11 mouse cellular contexts compared by ENCODE assay signal in the genomic region with DNA sequence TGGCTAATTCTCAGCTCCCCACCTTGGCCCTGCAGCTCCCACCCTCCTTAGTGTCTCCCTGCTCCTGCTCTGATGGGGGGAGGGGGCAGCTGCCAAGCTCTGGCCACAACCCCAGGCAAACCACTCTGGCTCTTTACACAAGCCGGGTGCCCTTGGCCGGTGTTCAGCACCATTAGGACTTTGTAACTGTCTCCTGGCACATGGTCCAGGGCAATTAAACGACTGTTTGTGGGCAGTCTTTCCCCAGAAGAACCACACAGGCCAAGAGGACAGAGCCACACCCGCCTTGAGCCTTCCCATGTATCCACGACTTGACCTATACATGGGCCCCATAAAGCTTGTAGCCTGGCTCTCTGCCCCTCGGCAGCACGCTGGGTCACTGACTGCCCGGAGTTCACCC. TPM values are rescaled to one million over a fixed set of nuclear protein-coding genes. Genes with fewer than 3 reads are reported as not detected.
A peak's percentile ranks its signal among the peaks of the same experiment; 100 is the strongest.
DNase-seq lines count a peak whose midpoint lies in the region; ATAC-seq and TF ChIP-seq lines count a peak whose summit lies in the region.
"Had no signal": no experiment of that assay in that cellular context is flagged by ENCODE, and none has a peak within 500 bp of the region (broad histone marks: within the 10 kb centered on the region; RNA-seq: fewer than 3 reads in every experiment).

No protein-coding gene starts in this region.

- no peaks in the 10 kb centered on the region for H3K27me3 ChIP-seq in heart, embryonic 14.5 days (ENCODE audit: control insufficient read depth, insufficient read depth, low read length)

- no peak for TF ChIP-seq CTCF in gastrocnemius, adult 2 months (IDR thresholded peaks at IDR 0.05)

- no peaks in the 10 kb centered on the region for H3K9me3 ChIP-seq in heart, embryonic 14.5 days (ENCODE audit: control insufficient read depth, low read length)

- peaks cover 46% of the 10 kb centered on the region for H3K36me3 ChIP-seq in heart, embryonic 14.5 days (ENCODE audit: control insufficient read depth, insufficient read depth, low read length)

- H3K27ac ChIP-seq in gastrocnemius, adult 2 months: peak overlapping the region; percentile 60
- peak overlapping the region; percentile 15 to 72 for H3K27ac ChIP-seq in heart, embryonic 14.5 days (replicated peaks in 1 of 2; ENCODE audit: control insufficient read depth in 1 of 2, insufficient read depth in 1 of 2, low read depth in 2 of 2, low read length in 2 of 2)
- H3K27ac ChIP-seq: liver, embryonic 14.5 days had no signal

- peaks cover 32 to 43% of the 10 kb centered on the region in 2 experiments for H3K4me1 ChIP-seq in heart, embryonic 14.5 days (ENCODE audit: control insufficient read depth in 2 of 2, insufficient read depth in 2 of 2, low read length in 2 of 2)

- WGBS in heart, embryonic 14.5 days: 42% methylated on average over 8 of the region's 8 CpGs

- H3K4me3 ChIP-seq in gastrocnemius, adult 2 months: no peak overlapping the region
- H3K4me3 ChIP-seq in heart, embryonic 14.5 days (ENCODE audit: control insufficient read depth in 1 of 2, insufficient read depth in 1 of 2, low read depth in 1 of 2, low read length in 2 of 2): no peak overlapping the region

- peak; percentile 85 for DNase-seq in gastrocnemius, adult 2 months
- DNase-seq in gastrocnemius, postnatal 4 days (ENCODE audit: low spot score in 2 of 2): no peak
- DNase-seq in ovary, adult 18-20 months (ENCODE audit: low spot score): peak; percentile 53
- no peak for DNase-seq in ovary, postnatal 10 days (ENCODE audit: low spot score)
- peak; percentile 24 for DNase-seq in naive thymus-derived CD4-positive, alpha-beta T cell, adult 2 months (ENCODE audit: low read depth)
- no peak for DNase-seq in neural tube, embryonic 10.5 days (ENCODE audit: extremely low spot score, low spot score)
- no peak for DNase-seq in urinary bladder, adult 18-20 months (ENCODE audit: low spot score in 2 of 2)

- intact Hi-C loops in gastrocnemius, adult 2 months (cut with DNase I): no loop called here

- H3K9ac ChIP-seq in heart, embryonic 14.5 days (ENCODE audit: low read length): peak overlapping the region; percentile 56
- H3K9ac ChIP-seq: liver, embryonic 14.5 days had no signal

- no peak for ATAC-seq in heart, embryonic 14.5 days (ENCODE audit: insufficient number of reproducible peaks, insufficient read depth, low FRiP score, low read depth)
- ATAC-seq: inflammation-experienced regulatory T-cells, adult 6 months had no signal

- H3K4me2 ChIP-seq in heart, embryonic 14.5 days (ENCODE audit: low read length): peak overlapping the region; percentile 32

RNA-seq across cellular contexts. Expression of a gene that starts 10.3 kb away (rescaled TPM):
- total RNA-seq in gastrocnemius, adult 2 months (2021): 10 to 100 TPM in 1 of 2 experiments, 1 to 10 TPM in 1; 9.9 to 12.0 TPM
- 10 to 100 TPM; 28.7 to 30.0 TPM for total RNA-seq in gastrocnemius, postnatal 4 days (2021)
- 29.0 and 33.7 TPM in 2 replicates for polyA plus RNA-seq in heart, embryonic 14.5 days (2014; fragmentation: Nextera tagmentation; extraction: Ambion mirVana)
- polyA plus RNA-seq: C2C12 had no signal

RNA-seq across cellular contexts. Expression of a gene that starts 20.9 kb away (rescaled TPM):
- total RNA-seq in gastrocnemius, adult 2 months (2021): 100 to 1,000 TPM; 109 to 120 TPM
- total RNA-seq in gastrocnemius, postnatal 4 days (2021): 10 to 100 TPM; 71.5 to 76.7 TPM
- 13.3 and 13.6 TPM in 2 replicates for polyA plus RNA-seq in heart, embryonic 14.5 days (2014; fragmentation: Nextera tagmentation; extraction: Ambion mirVana)
- polyA plus RNA-seq: inflammation-experienced regulatory T-cells, adult 6 months had no signal

Comparison
In these comparisons a context has a peak if more than half of its experiments do, and no peak if none do; other contexts are left out.
1. DNase-seq: peak in gastrocnemius, adult 2 months (single experiment), ovary, adult 18-20 months (single experiment) and naive thymus-derived CD4-positive, alpha-beta T cell, adult 2 months (single experiment); none in gastrocnemius, postnatal 4 days (0 of 2), ovary, postnatal 10 days (single experiment), neural tube, embryonic 10.5 days (single experiment) and urinary bladder, adult 18-20 months (0 of 2).